Mouse (Mus musculus) hindbrain, embryonic 14.5 days (tissue): Measurements from ENCODE around the gene Atp6v1e2. TPM values are rescaled to one million over a fixed set of nuclear protein-coding genes. Genes with fewer than 3 reads are reported as not detected.
A peak's percentile ranks its signal among the peaks of the same experiment; 100 is the strongest.

ENCODE experiments used
- ATAC-seq: fragments of 200-750 bp; cut with Nextera tagmentation; 2 replicates; pipeline ENCODE4 v1.8.0; 2017; ENCODE audit warnings: moderate number of reproducible peaks, mild to moderate bottlenecking, moderate TSS enrichment, moderate library complexity; ENCODE audit not compliant: low FRiP score
- DNase-seq: peaks from one replicate; pipeline ENCODE4 v3.0.0-alpha.2; 2015; ENCODE audit warnings: low spot score
- H3K27ac ChIP-seq: fragments of 300-500 bp; sonication (generic); 2 replicates; pipeline ENCODE4 v1.5.1; 2014; ENCODE audit warnings: mild to moderate bottlenecking, moderate library complexity
- H3K27me3 ChIP-seq: fragments of 300-500 bp; sonication (generic); 2 replicates; pipeline ENCODE4 v1.6.1; 2014; ENCODE audit warnings: mild to moderate bottlenecking, low read length, mixed read lengths; ENCODE audit not compliant: control insufficient read depth, insufficient read depth
- H3K36me3 ChIP-seq: fragments of 300-500 bp; sonication (generic); replicated peaks from 2 replicates; pipeline ENCODE4 v1.6.1; 2014; ENCODE audit not compliant: control insufficient read depth, insufficient read depth
- H3K4me1 ChIP-seq: fragments of 300-500 bp; sonication (generic); replicated peaks from 2 replicates; pipeline ENCODE4 v1.6.1; 2014; ENCODE audit warnings: antibody characterized with exemption, low read length, mixed read lengths; ENCODE audit not compliant: control insufficient read depth, insufficient read depth
- H3K4me2 ChIP-seq: fragments of 300-500 bp; sonication (generic); replicated peaks from 2 replicates; pipeline ENCODE4 v1.6.1; 2014; ENCODE audit warnings: mild to moderate bottlenecking, moderate library complexity
- H3K4me3 ChIP-seq: fragments of 300-500 bp; sonication (generic); replicated peaks from 2 replicates; pipeline ENCODE4 v1.5.1; 2014; ENCODE audit warnings: mild to moderate bottlenecking, low read length
- H3K9ac ChIP-seq: fragments of 300-500 bp; sonication (generic); 2 replicates; pipeline ENCODE4 v1.6.1; 2014
- H3K9me3 ChIP-seq: fragments of 300-500 bp; sonication (generic); 2 replicates; pipeline ENCODE4 v1.6.1; 2016; ENCODE audit warnings: low read length; ENCODE audit not compliant: control insufficient read depth
- WGBS: fragments of 180-500 bp; shearing (Covaris S2); extraction: QIAGEN DNeasy Blood & Tissue Kit; methylation state at CpG from one replicate; pipeline ENCODE4 v1.1.7; 2014; 5-methylcytosine and 5-hydroxymethylcytosine counted together
- polyA plus RNA-seq: library from polyadenylated mRNA; unstranded; fragments of >200 nt; fragmentation: Nextera tagmentation; extraction: Ambion mirVana; gene quantifications from 2 replicates; pipeline ENCODE4 v1.2.1, GENCODE M21; 2014

Gene Atp6v1e2
- polyA plus RNA-seq, 1 experiment from 2014 or later, result not detected

DNA sequence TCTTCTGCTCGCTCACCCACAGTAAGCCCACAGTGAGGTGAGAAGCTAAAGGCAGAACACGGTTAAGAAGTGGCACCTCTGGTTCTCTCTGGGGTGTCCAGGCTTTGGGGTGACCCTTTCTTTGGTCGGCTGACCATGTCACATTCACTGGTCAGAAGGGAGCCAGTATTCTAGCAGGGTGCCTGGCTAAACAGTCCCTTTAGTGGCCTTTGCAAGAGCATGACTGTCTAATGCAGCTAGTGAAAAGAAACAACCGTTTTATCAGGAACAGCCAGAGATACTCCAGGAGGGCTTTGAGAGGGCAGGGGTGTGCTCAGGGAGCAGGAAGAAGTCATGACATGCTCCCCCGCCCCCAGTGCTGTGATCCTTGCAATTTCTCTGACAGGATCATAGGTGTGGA lies 36.4 kb downstream of the Atp6v1e2 start:
- Histone ChIP-seq H3K4me3 (no peak overlapping the region), H3K9me3 (no peaks in the 10 kb centered on the region), H3K9ac (no peak overlapping the region), H3K4me2 (no peak overlapping the region), H3K27me3 (no peaks in the 10 kb centered on the region), H3K27ac (no peak overlapping the region), H3K4me1 (no peaks in the 10 kb centered on the region), H3K36me3 (no peaks in the 10 kb centered on the region)
- DNase-seq (no peak), ATAC-seq (no peak)
- 71% methylated on average over 5 of the region's 5 CpGs for WGBS

DNA sequence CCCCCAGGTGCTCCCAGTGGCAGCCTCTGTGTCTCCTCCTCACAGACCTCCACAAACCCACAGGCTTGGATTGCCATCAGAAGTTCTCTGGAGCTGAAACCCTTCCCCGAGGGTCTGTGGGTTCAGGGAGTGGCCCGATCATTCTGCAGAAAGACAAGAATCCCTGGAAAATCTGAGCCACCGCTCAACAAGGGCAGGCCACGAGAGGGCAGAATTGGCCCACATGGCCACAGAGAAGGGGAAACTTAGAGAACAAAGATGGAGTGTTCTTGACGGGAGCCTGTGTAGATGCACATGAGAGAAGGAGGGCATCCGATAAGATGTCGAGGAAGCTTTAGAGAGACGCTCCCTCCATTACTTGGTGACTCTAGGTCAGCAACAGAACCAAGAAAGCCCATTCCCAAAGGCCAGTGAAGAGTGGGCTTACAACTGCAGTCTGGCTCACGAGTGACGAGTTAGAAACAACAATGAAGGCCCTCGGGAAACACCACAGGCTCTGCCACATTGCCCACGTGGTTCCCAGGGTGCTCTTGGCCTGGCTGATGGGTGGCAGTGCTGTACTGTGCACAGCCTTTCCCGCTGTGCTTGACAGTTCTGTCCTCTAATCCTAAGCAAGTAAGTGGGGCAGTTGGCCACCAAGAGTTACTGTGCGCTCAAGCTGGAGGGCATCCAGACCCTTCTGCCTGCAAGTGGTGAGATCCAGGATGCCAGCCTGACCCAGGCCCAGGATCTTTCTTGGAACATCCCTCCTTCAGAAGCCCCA lies 37.8 kb downstream of the Atp6v1e2 start:
- 70% methylated on average over 14 of the region's 14 CpGs for WGBS
- Histone ChIP-seq H3K4me2 (no peak overlapping the region), H3K27me3 (no peaks in the 10 kb centered on the region), H3K4me1 (peaks cover 11% of the 10 kb centered on the region), H3K4me3 (no peak overlapping the region), H3K9ac (no peak overlapping the region), H3K27ac (no peak overlapping the region), H3K9me3 (no peaks in the 10 kb centered on the region), H3K36me3 (no peaks in the 10 kb centered on the region)
- ATAC-seq, result no peak
- peak; percentile 70 for DNase-seq

GRCm38 (mm10) chr17:86908316-86908715 lies 39.4 kb downstream of the Atp6v1e2 start:
- 73% methylated on average over 8 of the region's 8 CpGs for WGBS
- Histone ChIP-seq H3K27me3 (no peaks in the 10 kb centered on the region), H3K9me3 (no peaks in the 10 kb centered on the region), H3K4me3 (no peak overlapping the region), H3K36me3 (no peaks in the 10 kb centered on the region), H3K9ac (no peak overlapping the region), H3K4me2 (no peak overlapping the region), H3K27ac (no peak overlapping the region), H3K4me1 (peaks cover 20% of the 10 kb centered on the region)
- DNase-seq (no peak), ATAC-seq (no peak)

DNA sequence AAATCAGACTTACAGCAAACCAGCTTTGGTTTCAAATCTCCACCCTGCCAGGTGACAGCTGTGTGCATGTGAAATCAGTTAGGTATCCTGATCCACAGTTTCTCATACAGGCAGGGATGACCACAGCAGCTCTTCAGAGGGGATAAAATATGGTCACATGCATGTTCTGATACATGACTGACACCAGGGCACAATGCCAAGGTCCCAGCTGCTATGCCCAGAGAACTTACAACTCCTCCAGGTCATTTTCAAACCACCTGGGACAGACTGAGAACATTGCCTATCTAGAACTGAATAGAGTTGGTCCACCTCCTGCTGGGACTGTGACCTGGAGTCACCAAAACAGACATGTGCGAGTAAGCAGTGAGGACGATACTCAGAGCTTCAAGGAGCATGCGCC lies 40.6 kb downstream of the Atp6v1e2 start:
- no peak for DNase-seq
- 75% methylated on average over 3 of the region's 3 CpGs for WGBS
- peaks cover 20% of the 10 kb centered on the region for H3K4me1 ChIP-seq
- no peak overlapping the region for H3K4me2 ChIP-seq
- H3K36me3 ChIP-seq, result no peaks in the 10 kb centered on the region
- no peak overlapping the region for H3K9ac ChIP-seq
- ATAC-seq, result no peak
- no peaks in the 10 kb centered on the region for H3K27me3 ChIP-seq
- no peak overlapping the region for H3K4me3 ChIP-seq
- no peaks in the 10 kb centered on the region for H3K9me3 ChIP-seq
- H3K27ac ChIP-seq, result no peak overlapping the region

- Histone ChIP-seq H3K4me3 (no peak overlapping the region), H3K27ac (no peak overlapping the region), H3K9me3 (no peaks in the 10 kb centered on the region), H3K9ac (no peak overlapping the region), H3K4me1 (peaks cover 20% of the 10 kb centered on the region), H3K36me3 (no peaks in the 10 kb centered on the region), H3K27me3 (no peaks in the 10 kb centered on the region), H3K4me2 (no peak overlapping the region)
- no peak for DNase-seq
- ATAC-seq, result no peak
- WGBS, result 34% methylated on average over 6 of the region's 6 CpGs
Observed at GRCm38 (mm10) chr17:86906601-86907000, 41.1 kb downstream of the Atp6v1e2 start.

GRCm38 (mm10) chr17:86906136-86906461 lies 41.6 kb downstream of the Atp6v1e2 start:
- Histone ChIP-seq H3K27me3 (no peaks in the 10 kb centered on the region), H3K9me3 (no peaks in the 10 kb centered on the region), H3K9ac (no peak overlapping the region), H3K27ac (peak overlapping the region; percentile 63), H3K4me2 (peak overlapping the region; percentile 31), H3K4me1 (peaks cover 20% of the 10 kb centered on the region), H3K36me3 (no peaks in the 10 kb centered on the region), H3K4me3 (no peak overlapping the region)
- WGBS, result 6% methylated on average over 9 of the region's 9 CpGs
- DNase-seq (peak; percentile 93), ATAC-seq (peak; percentile 23; the same call in 1 of the 2 replicates)

- Histone ChIP-seq H3K9ac (no peak overlapping the region), H3K36me3 (no peaks in the 10 kb centered on the region), H3K9me3 (no peaks in the 10 kb centered on the region), H3K4me3 (no peak overlapping the region), H3K27me3 (no peaks in the 10 kb centered on the region), H3K4me1 (peaks cover 20% of the 10 kb centered on the region), H3K4me2 (peak overlapping the region; percentile 31), H3K27ac (peak overlapping the region; percentile 63)
- DNase-seq, result peak; percentile 62
- peak; percentile 68; the same call in 1 of the 2 replicates for ATAC-seq
- WGBS, result 15% methylated on average over 19 of the region's 19 CpGs
Observed at GRCm38 (mm10) chr17:86905297-86906135, 42.2 kb downstream of the Atp6v1e2 start.

- WGBS, result 61% methylated on average over 3 of the region's 3 CpGs
- H3K27ac ChIP-seq, result no peak overlapping the region
- no peak for ATAC-seq
Observed at GRCm38 (mm10) chr17:86904206-86904605, 43.5 kb downstream of the Atp6v1e2 start.

GRCm38 (mm10) chr17:86903596-86903995 lies 44.1 kb downstream of the Atp6v1e2 start:
- no peak for DNase-seq
- Histone ChIP-seq H3K27me3 (no peaks in the 10 kb centered on the region), H3K4me1 (peaks cover 20% of the 10 kb centered on the region), H3K4me2 (no peak overlapping the region), H3K9ac (no peak overlapping the region), H3K36me3 (no peaks in the 10 kb centered on the region), H3K9me3 (no peaks in the 10 kb centered on the region), H3K27ac (no peak overlapping the region), H3K4me3 (no peak overlapping the region)
- WGBS, result 41% methylated on average over 7 of the region's 7 CpGs
- ATAC-seq, result peak; percentile 44; the same call in 1 of the 2 replicates

More at GRCm38 (mm10) chr17:86904206-86904605, 43.5 kb downstream of the Atp6v1e2 start:
- Histone ChIP-seq H3K36me3 (no peaks in the 10 kb centered on the region), H3K4me3 (no peak overlapping the region), H3K4me2 (no peak overlapping the region), H3K9me3 (no peaks in the 10 kb centered on the region), H3K9ac (no peak overlapping the region), H3K4me1 (peaks cover 20% of the 10 kb centered on the region), H3K27me3 (no peaks in the 10 kb centered on the region)
- no peak for DNase-seq
